Mouse (Mus musculus) lung, postnatal 0 days (tissue): ENCODE measurements at regions not wholly inside any gene's neighbourhood (a gene's known extent, or its start where the extent isn't known, plus 50 kb on each side); places are given as distances from the start of the nearest gene placed in this dataset.

Source experiments
- ATAC-seq: fragments of 200-750 bp; cut with Nextera tagmentation; 2 replicates; pipeline ENCODE4 v1.8.0; 2017; ENCODE audit warnings: moderate library complexity
- DNase-seq: peaks from one replicate; pipeline ENCODE4 v3.0.0-alpha.2; 2016; ENCODE audit warnings: low spot score
- H3K27ac ChIP-seq: fragments of 300-500 bp; sonication (generic); 2 replicates; pipeline ENCODE4 v1.5.1; 2014; ENCODE audit warnings: antibody characterized with exemption, mild to moderate bottlenecking, low read length, mixed read lengths
- H3K27me3 ChIP-seq: fragments of 300-500 bp; sonication (generic); replicated peaks from 2 replicates; pipeline ENCODE4 v1.6.1; 2014; ENCODE audit warnings: low read length, mixed read lengths; ENCODE audit not compliant: insufficient read depth
- H3K36me3 ChIP-seq: fragments of 300-500 bp; sonication (generic); 2 replicates; pipeline ENCODE4 v1.6.1; 2014; ENCODE audit warnings: low read length, mixed read lengths; ENCODE audit not compliant: insufficient read depth
- H3K4me1 ChIP-seq: fragments of 300-500 bp; sonication (generic); 2 replicates; pipeline ENCODE4 v1.6.1; 2014; ENCODE audit warnings: antibody characterized with exemption, low read depth, low read length, mixed read lengths; ENCODE audit not compliant: insufficient read depth
- H3K4me2 ChIP-seq: fragments of 300-500 bp; sonication (generic); replicated peaks from 2 replicates; pipeline ENCODE4 v1.6.1; 2014; ENCODE audit warnings: low read depth, mild to moderate bottlenecking, low read length, moderate library complexity, mixed read lengths
- H3K4me3 ChIP-seq: fragments of 300-500 bp; sonication (generic); 2 replicates; pipeline ENCODE4 v1.5.1; 2014; ENCODE audit warnings: low read depth, low read length
- H3K9ac ChIP-seq: fragments of 300-500 bp; sonication (generic); replicated peaks from 2 replicates; pipeline ENCODE4 v1.6.1; 2014; ENCODE audit warnings: low read depth, mild to moderate bottlenecking
- H3K9me3 ChIP-seq: fragments of 300-500 bp; sonication (generic); 2 replicates; pipeline ENCODE4 v1.6.1; 2016; ENCODE audit warnings: low read length, mixed read lengths
- CTCF ChIP-seq: IDR thresholded peaks from 2 replicates; pipeline ENCODE4 v1.5.1; 2016; ENCODE audit warnings: antibody characterized with exemption, mild to moderate bottlenecking
- EP300 ChIP-seq: IDR thresholded peaks from 2 replicates; pipeline ENCODE4 v1.6.1; 2016; ENCODE audit warnings: antibody characterized with exemption, mild to moderate bottlenecking, control low read depth
- WGBS: fragments of 180-500 bp; shearing (Covaris S2); extraction: QIAGEN DNeasy Blood & Tissue Kit; methylation state at CpG from one replicate; pipeline ENCODE4 v1.1.7; 2014; 5-methylcytosine and 5-hydroxymethylcytosine counted together

DNA sequence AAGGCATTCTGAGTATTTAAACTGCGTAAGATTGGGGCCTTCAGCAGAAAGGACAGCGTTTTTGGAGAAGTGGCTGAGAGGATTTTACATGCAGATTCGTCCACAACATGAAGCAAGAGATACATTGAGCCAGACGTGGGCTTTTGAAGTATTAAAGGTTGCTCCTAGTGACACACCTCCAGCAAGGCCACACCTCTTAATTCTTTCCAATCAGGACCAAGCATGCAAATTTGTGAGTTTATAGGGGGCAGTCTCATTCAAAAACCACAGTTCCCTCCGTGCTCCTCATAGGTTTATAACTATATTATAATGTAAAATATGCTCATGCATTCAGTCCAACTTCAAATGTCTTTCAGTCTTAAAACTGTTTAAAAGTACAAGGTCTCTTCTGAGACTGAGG, 509.2 kb downstream of the Pdha2 start:
- Histone ChIP-seq H3K4me2 (no peak overlapping the region), H3K4me1 (no peaks in the 10 kb centered on the region), H3K9ac (no peak overlapping the region), H3K36me3 (no peaks in the 10 kb centered on the region), H3K9me3 (no peaks in the 10 kb centered on the region), H3K4me3 (no peak overlapping the region), H3K27me3 (no peaks in the 10 kb centered on the region), H3K27ac (no peak overlapping the region)
- DNase-seq = no peak
- no peak for ATAC-seq
- no peak for TF ChIP-seq EP300
- TF ChIP-seq CTCF = no peak
- WGBS = 49% methylated on average over 5 of the region's 5 CpGs

DNA sequence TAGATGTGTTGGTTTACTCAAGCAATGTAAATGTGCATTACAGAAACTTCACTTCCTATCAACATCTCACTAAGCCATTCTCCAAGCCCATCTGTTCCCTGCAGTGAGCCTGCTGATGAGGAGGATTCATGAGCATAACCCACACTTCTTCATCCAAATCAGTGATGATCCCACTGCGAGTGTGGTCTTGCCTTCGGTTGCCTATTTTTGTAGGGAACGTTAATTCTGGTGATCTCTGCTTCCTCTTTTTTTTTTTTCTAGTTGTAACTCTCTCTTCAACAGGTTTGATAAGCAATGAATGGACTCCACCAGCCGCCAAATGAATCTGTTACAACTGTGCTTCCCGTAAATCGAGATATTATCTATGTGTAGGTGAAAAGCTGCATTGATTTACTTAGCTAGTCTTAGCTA, 509.9 kb downstream of the Pdha2 start:
- no peak for ATAC-seq
- WGBS = 81% methylated on average over 6 of the region's 6 CpGs

GRCm38 (mm10) chr3:140697295-140697694, 514.9 kb downstream of the Pdha2 start:
- DNase-seq = no peak
- no peak overlapping the region for H3K27ac ChIP-seq
- no peak for ATAC-seq

More for the DNA sequence above, 509.9 kb downstream of the Pdha2 start:
- no peak overlapping the region for H3K9ac ChIP-seq
- no peak overlapping the region for H3K4me2 ChIP-seq
- no peak overlapping the region for H3K4me3 ChIP-seq
- H3K27ac ChIP-seq = no peak overlapping the region
- no peaks in the 10 kb centered on the region for H3K36me3 ChIP-seq
- H3K9me3 ChIP-seq = no peaks in the 10 kb centered on the region
- TF ChIP-seq EP300 = no peak
- no peak for TF ChIP-seq CTCF
- H3K4me1 ChIP-seq = no peaks in the 10 kb centered on the region
- DNase-seq = no peak
- no peaks in the 10 kb centered on the region for H3K27me3 ChIP-seq

DNA sequence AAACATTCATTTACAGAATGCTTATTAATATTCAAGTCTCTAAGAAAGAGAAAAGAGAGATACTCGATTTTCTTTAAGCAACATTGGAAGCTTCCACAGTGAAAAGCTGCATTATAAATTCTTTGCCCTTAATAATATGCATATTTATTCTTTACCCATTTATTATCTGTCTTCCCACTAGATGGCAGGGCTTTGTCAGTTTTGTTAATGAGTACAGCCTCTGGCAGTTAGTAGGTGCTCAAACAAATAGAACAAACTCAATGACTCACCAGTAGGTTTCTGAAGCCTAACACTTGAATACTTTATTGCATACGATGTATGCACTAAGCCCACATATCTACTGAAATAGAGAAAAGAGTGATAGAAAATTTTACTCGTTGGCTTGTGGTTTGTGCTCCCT, 529.4 kb downstream of the Pdha2 start:
- WGBS = 66% methylated on average over 3 of the region's 3 CpGs
- no peak for ATAC-seq

More at GRCm38 (mm10) chr3:140697295-140697694, 514.9 kb downstream of the Pdha2 start:
- no peak overlapping the region for H3K4me3 ChIP-seq
- no peaks in the 10 kb centered on the region for H3K36me3 ChIP-seq
- H3K9me3 ChIP-seq = no peaks in the 10 kb centered on the region
- WGBS = 84% methylated on average over 3 of the region's 3 CpGs
- TF ChIP-seq EP300 (no peak), CTCF (no peak)
- no peaks in the 10 kb centered on the region for H3K4me1 ChIP-seq
- no peak overlapping the region for H3K9ac ChIP-seq
- no peak overlapping the region for H3K4me2 ChIP-seq
- no peaks in the 10 kb centered on the region for H3K27me3 ChIP-seq

GRCm38 (mm10) chr3:140645785-140646388, 566.3 kb downstream of the Pdha2 start:
- ATAC-seq = no peak
- Histone ChIP-seq H3K27me3 (no peaks in the 10 kb centered on the region), H3K4me3 (no peak overlapping the region), H3K4me1 (no peaks in the 10 kb centered on the region), H3K36me3 (no peaks in the 10 kb centered on the region), H3K4me2 (no peak overlapping the region), H3K9ac (no peak overlapping the region), H3K27ac (no peak overlapping the region), H3K9me3 (no peaks in the 10 kb centered on the region)
- WGBS = 74% methylated on average over 9 of the region's 9 CpGs
- TF ChIP-seq CTCF (no peak), EP300 (no peak)
- no peak for DNase-seq

More for the DNA sequence above, 529.4 kb downstream of the Pdha2 start:
- Histone ChIP-seq H3K4me2 (no peak overlapping the region), H3K4me3 (no peak overlapping the region), H3K9me3 (no peaks in the 10 kb centered on the region), H3K27me3 (no peaks in the 10 kb centered on the region), H3K36me3 (no peaks in the 10 kb centered on the region), H3K4me1 (no peaks in the 10 kb centered on the region), H3K27ac (no peak overlapping the region), H3K9ac (no peak overlapping the region)
- TF ChIP-seq CTCF (no peak), EP300 (no peak)
- DNase-seq = no peak

DNA sequence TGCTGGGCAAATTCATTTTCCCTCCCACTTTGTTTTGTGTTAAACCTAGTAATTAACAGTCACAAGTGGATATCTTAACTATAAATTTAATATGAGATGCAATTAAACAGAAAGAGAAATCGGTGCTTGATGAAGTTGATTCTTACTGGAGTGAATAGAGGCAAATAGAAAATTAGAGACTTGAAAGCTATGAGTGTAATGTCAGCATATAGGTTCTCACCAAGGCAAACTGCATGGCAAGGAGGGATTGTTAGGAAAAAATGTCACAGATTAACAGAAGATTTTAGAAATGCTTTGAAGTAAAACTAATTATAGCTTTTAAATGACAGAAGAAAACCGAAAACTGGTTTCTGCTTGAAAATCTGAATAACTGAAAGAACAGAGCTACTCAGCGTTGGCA, 592.3 kb downstream of the Pdha2 start:
- Histone ChIP-seq H3K27me3 (no peaks in the 10 kb centered on the region), H3K4me2 (no peak overlapping the region), H3K27ac (no peak overlapping the region), H3K9me3 (no peaks in the 10 kb centered on the region), H3K4me3 (no peak overlapping the region), H3K4me1 (no peaks in the 10 kb centered on the region), H3K9ac (no peak overlapping the region), H3K36me3 (no peaks in the 10 kb centered on the region)
- ATAC-seq (no peak), DNase-seq (no peak)
- TF ChIP-seq EP300 (no peak), CTCF (no peak)
- 75% methylated on average over 3 of the region's 3 CpGs for WGBS
